Mouse (Mus musculus): ENCODE measurements around the gene Nek8. TPM values are rescaled to one million over a fixed set of nuclear protein-coding genes. Genes with fewer than 3 reads are reported as not detected.
A peak's percentile ranks its signal among the peaks of the same experiment; 100 is the strongest.

Nek8 gene
- polyA plus RNA-seq, 1 experiment from 2014 or later: 19.9 TPM

DNA sequence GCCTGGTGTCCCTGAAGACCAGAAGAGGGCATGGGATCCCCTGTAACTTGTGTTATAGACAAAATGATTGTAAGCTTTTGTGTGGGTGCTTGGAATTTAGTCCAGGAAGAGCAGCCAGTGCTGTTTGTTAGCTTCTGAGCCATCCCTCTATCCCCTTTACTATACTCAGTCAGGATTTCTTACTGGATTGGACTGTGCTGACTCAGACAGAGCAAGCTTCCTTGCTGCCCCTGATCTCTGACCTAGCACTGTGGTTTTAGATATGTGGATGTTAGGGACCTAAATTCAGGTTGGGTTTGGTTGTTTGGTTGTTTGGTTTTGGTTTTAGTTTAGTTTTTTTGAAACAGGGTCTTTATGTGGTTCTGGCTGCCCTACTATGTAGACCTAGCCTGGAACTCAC, 58.0 kb downstream of the Nek8 start:
- H3K36me3 ChIP-seq (ENCODE audit: insufficient read depth, low read length): no peaks in the 10 kb centered on the region
- ATAC-seq (replicated peaks; ENCODE audit: low FRiP score, low read depth): no peak
- no peak for TF ChIP-seq CTCF (IDR thresholded peaks at IDR 0.05; ENCODE audit: low read depth)

DNA sequence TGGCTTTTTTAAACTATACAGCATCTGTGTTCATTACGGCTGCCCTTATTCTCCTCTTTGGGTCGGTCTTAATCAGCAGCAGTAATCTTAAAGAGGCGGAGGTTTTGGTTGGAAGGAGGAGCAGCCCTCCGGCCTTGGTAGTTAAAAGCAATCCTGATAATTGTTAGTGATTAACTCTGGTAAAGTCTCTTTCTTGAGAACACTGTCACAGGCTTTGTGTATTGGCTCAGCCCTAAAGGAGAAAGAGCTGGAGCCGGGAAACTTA, 60.4 kb downstream of the Nek8 start:
- no peaks in the 10 kb centered on the region for H3K9me3 ChIP-seq (replicated peaks; ENCODE audit: low read length)
- peak overlapping the region; percentile 70 for H3K4me3 ChIP-seq (replicated peaks; ENCODE audit: low read depth, low read length)
- peak overlapping the region; percentile 69 for H3K9ac ChIP-seq (ENCODE audit: low read depth, low read length)
- H3K4me2 ChIP-seq (ENCODE audit: low read length): peak overlapping the region; percentile 81
- peaks cover 9% of the 10 kb centered on the region; the same call in 1 of the 2 replicates for H3K4me1 ChIP-seq (replicated peaks; ENCODE audit: insufficient read depth, low read length)
- DNase-seq (ENCODE audit: low spot score) (no peak), ATAC-seq (replicated peaks; ENCODE audit: low FRiP score, low read depth) (no peak)
- H3K36me3 ChIP-seq (ENCODE audit: insufficient read depth, low read length): no peaks in the 10 kb centered on the region
- H3K27me3 ChIP-seq (ENCODE audit: insufficient read depth, low read length): no peaks in the 10 kb centered on the region
- TF ChIP-seq CTCF (IDR thresholded peaks at IDR 0.05; ENCODE audit: low read depth): no peak
- WGBS: 16% methylated on average over 5 of the region's 5 CpGs
- peak overlapping the region; percentile 81 for H3K27ac ChIP-seq

More for the DNA sequence above, 58.0 kb downstream of the Nek8 start:
- Histone ChIP-seq H3K9ac (ENCODE audit: low read depth, low read length) (no peak overlapping the region), H3K9me3 (replicated peaks; ENCODE audit: low read length) (no peaks in the 10 kb centered on the region), H3K4me3 (replicated peaks; ENCODE audit: low read depth, low read length) (no peak overlapping the region), H3K4me2 (ENCODE audit: low read length) (no peak overlapping the region), H3K27me3 (ENCODE audit: insufficient read depth, low read length) (no peaks in the 10 kb centered on the region), H3K4me1 (replicated peaks; ENCODE audit: insufficient read depth, low read length) (peaks cover 9% of the 10 kb centered on the region; the same call in 1 of the 2 replicates), H3K27ac (no peak overlapping the region)
- DNase-seq (ENCODE audit: low spot score): no peak

Small RNA genes within 50 kb of the gene (microRNA-seq; reads per million reads assigned to microRNA genes)
- not detected for gene Mir7653

Other genes starting within 250 kb of the Nek8 start
- gene Sez6, start 245.9 kb downstream of the Nek8 start, polyA plus RNA-seq (2015; fragmentation: Nextera tagmentation; extraction: Ambion mirVana): 0.17 TPM in 1 of 2 replicates, not detected in the other
- gene Phf12, start 193.9 kb downstream of the Nek8 start, polyA plus RNA-seq (2015; fragmentation: Nextera tagmentation; extraction: Ambion mirVana): 9.3 and 11.1 TPM in 2 replicates
- 13.6 and 15.2 TPM in 2 replicates for gene Dhrs13, start 144.4 kb downstream of the Nek8 start, polyA plus RNA-seq (2015; fragmentation: Nextera tagmentation; extraction: Ambion mirVana)
- 38.5 and 42.4 TPM in 2 replicates for gene Flot2, start 138.7 kb downstream of the Nek8 start, polyA plus RNA-seq (2015; fragmentation: Nextera tagmentation; extraction: Ambion mirVana)
- 25.0 and 26.9 TPM in 2 replicates for gene Eral1, start 96.3 kb downstream of the Nek8 start, polyA plus RNA-seq (2015; fragmentation: Nextera tagmentation; extraction: Ambion mirVana)
- 13.3 and 13.8 TPM in 2 replicates for gene Fam222b, start 82.0 kb downstream of the Nek8 start, polyA plus RNA-seq (2015; fragmentation: Nextera tagmentation; extraction: Ambion mirVana)
- 79.2 and 79.6 TPM in 2 replicates for gene Traf4, start 11.1 kb downstream of the Nek8 start, polyA plus RNA-seq (2015; fragmentation: Nextera tagmentation; extraction: Ambion mirVana)
- gene Tlcd1, start within 50 bp of the Nek8 start, polyA plus RNA-seq (2015; fragmentation: Nextera tagmentation; extraction: Ambion mirVana): 43.4 and 46.6 TPM in 2 replicates
- 1,409 and 1,636 TPM in 2 replicates for gene Rpl23a, start 6.9 kb upstream of the Nek8 start, polyA plus RNA-seq (2015; fragmentation: Nextera tagmentation; extraction: Ambion mirVana)
- gene Rab34, start 11.8 kb upstream of the Nek8 start, polyA plus RNA-seq (2015; fragmentation: Nextera tagmentation; extraction: Ambion mirVana): 129 and 131 TPM in 2 replicates
- 3.1 and 3.2 TPM in 2 replicates for gene Proca1, start 16.7 kb upstream of the Nek8 start, polyA plus RNA-seq (2015; fragmentation: Nextera tagmentation; extraction: Ambion mirVana)
- 104 and 106 TPM in 2 replicates for gene Sdf2, start 69.1 kb upstream of the Nek8 start, polyA plus RNA-seq (2015; fragmentation: Nextera tagmentation; extraction: Ambion mirVana)
- gene Supt6, start 69.3 kb upstream of the Nek8 start, polyA plus RNA-seq (2015; fragmentation: Nextera tagmentation; extraction: Ambion mirVana): 14.4 and 16.8 TPM in 2 replicates
- 96.3 and 98.2 TPM in 2 replicates for gene 2610507B11Rik, start 85.1 kb upstream of the Nek8 start, polyA plus RNA-seq (2015; fragmentation: Nextera tagmentation; extraction: Ambion mirVana)
- 0.17 TPM in 1 of 2 replicates, not detected in the other for gene BC030499, start 114.2 kb upstream of the Nek8 start, polyA plus RNA-seq (2015; fragmentation: Nextera tagmentation; extraction: Ambion mirVana)
- gene Spag5, start 124.9 kb upstream of the Nek8 start, polyA plus RNA-seq (2015; fragmentation: Nextera tagmentation; extraction: Ambion mirVana): 12.4 and 14.8 TPM in 2 replicates
- 12.5 and 13.0 TPM in 2 replicates for gene Aldoc, start 146.3 kb upstream of the Nek8 start, polyA plus RNA-seq (2015; fragmentation: Nextera tagmentation; extraction: Ambion mirVana)
- 67.5 and 74.9 TPM in 2 replicates for gene Pigs, start 151.7 kb upstream of the Nek8 start, polyA plus RNA-seq (2015; fragmentation: Nextera tagmentation; extraction: Ambion mirVana)
- 30.4 TPM in 2 replicates for gene Unc119, start 166.8 kb upstream of the Nek8 start, polyA plus RNA-seq (2015; fragmentation: Nextera tagmentation; extraction: Ambion mirVana)
- not detected in 2 replicates for gene Foxn1, start 209.9 kb upstream of the Nek8 start, polyA plus RNA-seq (2015; fragmentation: Nextera tagmentation; extraction: Ambion mirVana)
- gene Slc13a2, start 245.5 kb upstream of the Nek8 start, polyA plus RNA-seq (2015; fragmentation: Nextera tagmentation; extraction: Ambion mirVana): 6.5 and 6.6 TPM in 2 replicates

Data from kidney, postnatal 0 days (tissue).